Mouse (Mus musculus) limb, embryonic 11.5 days (tissue): Measurements from ENCODE around the gene Pygl. TPM values are rescaled to one million over a fixed set of nuclear protein-coding genes. Genes with fewer than 3 reads are reported as not detected.

Source experiments
- ATAC-seq: fragments of 200-750 bp; cut with Nextera tagmentation; 2 replicates; pipeline ENCODE4 v1.8.0; 2017; ENCODE audit warnings: low read depth; ENCODE audit not compliant: insufficient number of reproducible peaks, low FRiP score, low TSS enrichment
- DNase-seq: peaks from one replicate; pipeline ENCODE4 v3.0.0-alpha.2; 2015; ENCODE audit warnings: low spot score
- H3K27ac ChIP-seq: fragments of 300-500 bp; sonication (generic); replicated peaks from 2 replicates; pipeline ENCODE4 v1.5.1; 2014; ENCODE audit warnings: low read depth, mild to moderate bottlenecking, low read length
- H3K27me3 ChIP-seq: fragments of 300-500 bp; sonication (generic); 2 replicates; pipeline ENCODE4 v1.6.1; 2014; ENCODE audit warnings: mild to moderate bottlenecking, low read length, mixed read lengths; ENCODE audit not compliant: control insufficient read depth, insufficient read depth
- H3K36me3 ChIP-seq: fragments of 300-500 bp; sonication (generic); 2 replicates; pipeline ENCODE4 v1.6.1; 2014; ENCODE audit warnings: mild to moderate bottlenecking, low read length, moderate library complexity, mixed read lengths; ENCODE audit not compliant: control insufficient read depth, insufficient read depth
- H3K4me1 ChIP-seq: fragments of 300-500 bp; sonication (generic); 2 replicates; pipeline ENCODE4 v1.6.1; 2014; ENCODE audit warnings: low read length, mixed read lengths; ENCODE audit not compliant: control insufficient read depth, insufficient read depth
- H3K4me2 ChIP-seq: fragments of 300-500 bp; sonication (generic); 2 replicates; pipeline ENCODE4 v1.6.1; 2014; ENCODE audit warnings: low read depth, mild to moderate bottlenecking, moderate library complexity; ENCODE audit not compliant: severe bottlenecking
- H3K4me3 ChIP-seq: fragments of 300-500 bp; sonication (generic); 2 replicates; pipeline ENCODE4 v1.5.1; 2014; ENCODE audit warnings: low read depth, low read length
- H3K9ac ChIP-seq: fragments of 300-500 bp; sonication (generic); 2 replicates; pipeline ENCODE4 v1.6.1; 2014; ENCODE audit warnings: mild to moderate bottlenecking, low read length
- H3K9me3 ChIP-seq: fragments of 300-500 bp; sonication (generic); 2 replicates; pipeline ENCODE4 v1.6.1; 2016; ENCODE audit warnings: low read length; ENCODE audit not compliant: control insufficient read depth
- WGBS: fragments of 180-500 bp; shearing (Covaris S2); extraction: QIAGEN DNeasy Blood & Tissue Kit; methylation state at CpG from one replicate; pipeline ENCODE4 v1.1.7; 2014; 5-methylcytosine and 5-hydroxymethylcytosine counted together
- polyA plus RNA-seq: library from polyadenylated mRNA; unstranded; fragments of >200 nt; fragmentation: Nextera tagmentation; extraction: Ambion mirVana; gene quantifications from 2 replicates; pipeline ENCODE4 v1.2.1, GENCODE M21; 2014

Gene Pygl
- polyA plus RNA-seq, 1 experiment from 2014 or later: 7.8 TPM

- WGBS: 90% methylated on average over 8 of the region's 8 CpGs
- no peak overlapping the region for H3K27ac ChIP-seq
Measured at GRCm38 (mm10) chr12:70218795-70219540, 12.3 kb downstream of the Pygl start.

GRCm38 (mm10) chr12:70216229-70216800 lies 15.0 kb downstream of the Pygl start:
- DNase-seq: no peak
- WGBS: 81% methylated on average over 16 of the region's 16 CpGs
- H3K4me3 ChIP-seq: no peak overlapping the region

More at GRCm38 (mm10) chr12:70218795-70219540, 12.3 kb downstream of the Pygl start:
- Histone ChIP-seq H3K9me3 (no peaks in the 10 kb centered on the region), H3K27me3 (no peaks in the 10 kb centered on the region), H3K4me1 (no peaks in the 10 kb centered on the region), H3K36me3 (no peaks in the 10 kb centered on the region), H3K4me2 (no peak overlapping the region), H3K9ac (no peak overlapping the region), H3K4me3 (no peak overlapping the region)
- no peak for ATAC-seq
- no peak for DNase-seq

GRCm38 (mm10) chr12:70214281-70214680 lies 17.0 kb downstream of the Pygl start:
- Histone ChIP-seq H3K9ac (no peak overlapping the region), H3K4me2 (no peak overlapping the region), H3K36me3 (no peaks in the 10 kb centered on the region), H3K4me3 (no peak overlapping the region), H3K4me1 (no peaks in the 10 kb centered on the region), H3K27me3 (no peaks in the 10 kb centered on the region), H3K27ac (no peak overlapping the region), H3K9me3 (no peaks in the 10 kb centered on the region)
- no peak for ATAC-seq
- 89% methylated on average over 8 of the region's 8 CpGs for WGBS
- DNase-seq: no peak

More at GRCm38 (mm10) chr12:70216229-70216800, 15.0 kb downstream of the Pygl start:
- H3K36me3 ChIP-seq: no peaks in the 10 kb centered on the region
- no peaks in the 10 kb centered on the region for H3K9me3 ChIP-seq
- H3K27ac ChIP-seq: no peak overlapping the region
- no peaks in the 10 kb centered on the region for H3K27me3 ChIP-seq
- no peak overlapping the region for H3K9ac ChIP-seq
- H3K4me1 ChIP-seq: no peaks in the 10 kb centered on the region
- no peak for ATAC-seq
- H3K4me2 ChIP-seq: no peak overlapping the region

GRCm38 (mm10) chr12:70213601-70214000 lies 17.7 kb downstream of the Pygl start:
- no peaks in the 10 kb centered on the region for H3K4me1 ChIP-seq

GRCm38 (mm10) chr12:70212501-70212900 lies 18.8 kb downstream of the Pygl start:
- no peaks in the 10 kb centered on the region for H3K36me3 ChIP-seq
- 83% methylated on average over 4 of the region's 4 CpGs for WGBS
- no peak overlapping the region for H3K27ac ChIP-seq
- no peak overlapping the region for H3K9ac ChIP-seq
- no peak for DNase-seq
- H3K4me2 ChIP-seq: no peak overlapping the region
- H3K4me3 ChIP-seq: no peak overlapping the region
- no peaks in the 10 kb centered on the region for H3K4me1 ChIP-seq
- no peaks in the 10 kb centered on the region for H3K27me3 ChIP-seq
- ATAC-seq: no peak
- H3K9me3 ChIP-seq: no peaks in the 10 kb centered on the region

More at GRCm38 (mm10) chr12:70213601-70214000, 17.7 kb downstream of the Pygl start:
- DNase-seq (no peak), ATAC-seq (no peak)
- Histone ChIP-seq H3K27ac (no peak overlapping the region), H3K9me3 (no peaks in the 10 kb centered on the region), H3K27me3 (no peaks in the 10 kb centered on the region), H3K36me3 (no peaks in the 10 kb centered on the region), H3K4me3 (no peak overlapping the region), H3K9ac (no peak overlapping the region), H3K4me2 (no peak overlapping the region)
- WGBS: 83% methylated on average over 6 of the region's 6 CpGs

GRCm38 (mm10) chr12:70208214-70208613 lies 23.1 kb downstream of the Pygl start:
- Histone ChIP-seq H3K27me3 (no peaks in the 10 kb centered on the region), H3K4me1 (no peaks in the 10 kb centered on the region), H3K36me3 (no peaks in the 10 kb centered on the region), H3K4me2 (no peak overlapping the region), H3K9ac (no peak overlapping the region), H3K9me3 (no peaks in the 10 kb centered on the region), H3K4me3 (no peak overlapping the region), H3K27ac (no peak overlapping the region)
- ATAC-seq (no peak), DNase-seq (no peak)
- 77% methylated on average over 5 of the region's 5 CpGs for WGBS

GRCm38 (mm10) chr12:70204433-70204832 lies 26.9 kb downstream of the Pygl start:
- Histone ChIP-seq H3K9me3 (no peaks in the 10 kb centered on the region), H3K9ac (no peak overlapping the region), H3K4me1 (no peaks in the 10 kb centered on the region), H3K4me2 (no peak overlapping the region), H3K27me3 (no peaks in the 10 kb centered on the region), H3K27ac (no peak overlapping the region), H3K4me3 (no peak overlapping the region), H3K36me3 (no peaks in the 10 kb centered on the region)
- ATAC-seq: no peak
- no peak for DNase-seq
- 86% methylated on average over 8 of the region's 8 CpGs for WGBS

- H3K9me3 ChIP-seq: no peaks in the 10 kb centered on the region
- no peaks in the 10 kb centered on the region for H3K27me3 ChIP-seq
- H3K4me1 ChIP-seq: no peaks in the 10 kb centered on the region
- H3K27ac ChIP-seq: no peak overlapping the region
- DNase-seq (no peak), ATAC-seq (no peak)
- 69% methylated on average over 5 of the region's 5 CpGs for WGBS
- H3K4me3 ChIP-seq: no peak overlapping the region
- no peaks in the 10 kb centered on the region for H3K36me3 ChIP-seq
- H3K4me2 ChIP-seq: no peak overlapping the region
- no peak overlapping the region for H3K9ac ChIP-seq
Measured at GRCm38 (mm10) chr12:70201926-70202529, 29.3 kb downstream of the Pygl start.
